Mouse (Mus musculus) bone marrow macrophage, adult 2 months (primary cell): ENCODE data around the gene Rtn4rl2. TPM values are rescaled to one million over a fixed set of nuclear protein-coding genes. Genes with fewer than 3 reads are reported as not detected.

ENCODE experiments used
- H3K27ac ChIP-seq: 2 replicates; pipeline ENCODE4 v1.5.1; 2012; ENCODE audit warnings: low read depth, low read length; ENCODE audit not compliant: insufficient read depth
- H3K4me1 ChIP-seq: 2 replicates; pipeline ENCODE4 v1.6.1; 2012; ENCODE audit warnings: low read length; ENCODE audit not compliant: control insufficient read depth, insufficient read depth
- H3K4me3 ChIP-seq: 2 replicates; pipeline ENCODE4 v1.5.1; 2012; ENCODE audit warnings: mild to moderate bottlenecking, low read length, moderate library complexity; ENCODE audit not compliant: insufficient read depth
- CTCF ChIP-seq: IDR thresholded peaks from 2 replicates; pipeline ENCODE4 v1.5.1; 2012; ENCODE audit warnings: low read depth, mild to moderate bottlenecking, low read length, moderate library complexity
- POLR2A ChIP-seq: IDR thresholded peaks from 2 replicates; pipeline ENCODE4 v1.6.1; 2012; ENCODE audit warnings: mild to moderate bottlenecking, low read depth, low read length, borderline replicate concordance
- polyA plus RNA-seq: library from polyadenylated mRNA; stranded (reverse); fragments of >200 nt; gene quantifications from 2 replicates; pipeline ENCODE4 v1.2.4, GENCODE M21; 2012; ENCODE audit not compliant: missing spikeins, insufficient read depth, insufficient read length

Rtn4rl2 gene
- polyA plus RNA-seq, 1 experiment = not detected

DNA sequence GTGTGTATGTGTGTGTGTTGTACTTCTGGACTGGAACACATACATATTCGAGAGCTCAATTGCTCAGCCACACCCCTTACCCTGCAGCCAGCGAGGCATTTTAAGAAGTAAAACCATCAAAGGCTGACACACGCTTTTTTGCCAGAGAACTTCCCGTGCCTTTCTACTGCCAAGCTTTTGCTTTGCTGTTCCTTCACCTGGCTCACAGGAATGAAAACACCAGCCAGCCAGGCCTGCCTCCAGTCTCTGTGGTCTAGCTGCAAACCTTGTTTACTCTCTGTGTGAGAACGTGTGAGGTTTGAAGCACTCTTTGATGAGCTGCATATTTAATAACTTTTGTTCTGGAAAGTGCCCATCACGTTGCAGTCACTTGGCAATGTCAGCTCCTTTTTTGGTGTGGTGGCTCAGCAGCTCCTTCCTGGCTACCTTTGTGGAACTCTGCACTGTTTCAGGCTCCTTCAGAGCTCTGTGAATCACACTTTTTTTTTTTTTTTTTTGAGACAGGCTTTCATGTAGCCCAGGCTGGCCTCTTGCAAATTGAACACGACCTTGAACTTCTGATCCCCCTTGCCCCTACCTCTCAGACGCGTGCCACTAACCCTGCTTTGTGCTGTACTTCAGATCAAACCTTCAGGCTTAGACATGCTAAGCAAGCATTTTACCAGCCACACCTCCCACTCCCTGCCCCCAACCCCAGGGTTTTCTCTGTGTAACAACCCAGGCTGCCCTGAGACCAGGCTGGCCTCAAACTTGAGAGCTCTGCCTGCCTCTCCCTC, 48.5 kb downstream of the Rtn4rl2 start:
- TF ChIP-seq POLR2A (no peak), CTCF (no peak)
- no peaks in the 10 kb centered on the region for H3K4me1 ChIP-seq
- no peak overlapping the region for H3K27ac ChIP-seq
- H3K4me3 ChIP-seq = no peak overlapping the region

DNA sequence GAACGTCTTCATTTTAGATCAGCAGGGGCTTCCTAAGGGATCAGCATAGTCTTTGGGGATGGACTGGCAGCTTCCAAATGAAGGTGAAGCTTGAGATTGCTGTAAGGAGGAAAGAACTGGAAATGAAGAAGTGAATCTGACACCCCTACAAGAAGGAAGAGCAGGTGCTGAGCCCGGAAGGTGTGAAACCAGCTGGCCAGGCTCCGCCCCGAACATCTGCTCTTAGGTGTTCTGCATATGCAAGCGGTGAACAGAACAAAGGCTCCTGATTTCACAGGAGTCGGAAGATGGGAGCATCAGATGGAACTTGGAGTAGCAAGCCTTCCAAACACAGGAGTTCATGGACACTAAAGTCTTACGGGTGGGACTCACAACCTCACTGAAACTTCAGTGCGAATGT, 49.4 kb downstream of the Rtn4rl2 start:
- no peak for TF ChIP-seq CTCF
- no peak for TF ChIP-seq POLR2A
- Histone ChIP-seq H3K4me3 (no peak overlapping the region), H3K4me1 (no peaks in the 10 kb centered on the region), H3K27ac (no peak overlapping the region)

DNA sequence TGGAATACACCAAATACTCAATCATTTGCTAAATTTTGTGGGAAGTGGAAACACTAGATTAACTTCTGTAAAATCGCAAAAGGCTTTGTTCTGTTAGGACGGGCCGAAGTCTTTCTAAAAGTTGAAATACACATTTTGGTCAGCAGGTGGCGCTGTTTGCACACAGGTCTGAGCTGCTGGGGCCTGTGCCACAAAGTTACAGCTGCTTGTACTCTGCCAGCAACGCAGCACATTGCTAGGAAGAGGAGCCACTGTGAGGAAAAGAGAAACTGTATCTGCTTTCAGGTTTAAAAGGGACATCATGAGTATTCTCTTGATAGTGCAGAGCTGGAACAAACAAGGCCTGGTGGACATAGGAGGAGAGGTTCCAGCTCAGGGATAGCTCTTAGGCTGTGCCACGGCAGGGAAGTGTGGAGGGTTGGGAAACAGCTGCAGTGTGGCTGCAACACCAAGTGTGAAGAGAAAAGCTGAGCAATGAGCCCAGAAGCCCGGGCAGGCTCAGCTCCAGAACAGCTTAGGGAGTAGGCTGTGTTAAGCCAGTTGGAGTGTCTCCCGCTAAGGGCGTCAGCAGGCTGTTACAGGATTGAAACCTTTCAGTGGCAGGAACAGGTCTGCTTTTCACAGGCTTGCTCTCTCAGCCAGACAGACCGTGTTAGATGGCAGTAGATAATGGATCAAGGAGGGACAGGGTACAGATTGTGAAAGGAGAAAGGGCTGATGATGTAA, 54.7 kb downstream of the Rtn4rl2 start:
- Histone ChIP-seq H3K4me3 (no peak overlapping the region), H3K4me1 (0 out of 2 replicates have a peak, but pooled peaks cover 5% of the 10 kb centered on the region), H3K27ac (no peak overlapping the region)
- TF ChIP-seq CTCF (peak; percentile 89), POLR2A (no peak)

DNA sequence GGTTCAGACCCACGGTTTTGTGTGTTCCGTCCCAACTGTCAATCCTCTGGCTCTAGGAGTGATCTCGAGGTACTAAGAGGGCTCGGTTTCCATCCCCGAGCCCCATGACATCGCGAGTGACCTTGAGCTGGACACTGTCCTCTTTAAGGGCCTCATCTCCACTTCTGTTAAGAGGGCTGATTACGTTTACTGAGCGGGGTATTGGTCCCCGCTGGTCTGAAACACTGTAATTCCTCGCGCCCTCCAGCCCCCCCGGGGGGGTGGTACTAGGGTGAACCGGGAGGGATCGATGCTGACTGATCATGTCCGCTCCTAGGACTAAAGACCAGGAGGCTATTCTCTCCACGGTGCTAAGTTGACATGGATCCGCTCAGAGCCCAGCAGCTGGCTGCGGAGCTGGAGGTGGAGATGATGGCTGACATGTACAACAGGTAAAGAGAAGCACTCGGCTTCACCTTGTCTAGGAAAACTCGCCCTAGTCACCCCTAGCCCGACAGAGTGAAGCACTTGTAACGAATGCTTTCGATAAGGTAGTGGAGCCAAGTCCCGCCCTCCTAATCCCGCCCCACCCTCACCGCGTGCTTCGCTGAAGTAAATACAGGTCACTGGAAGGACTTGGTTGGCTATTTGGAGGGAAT, 59.1 kb downstream of the Rtn4rl2 start:
- Histone ChIP-seq H3K27ac (peak overlapping the region; percentile 24), H3K4me1 (peaks cover 8% of the 10 kb centered on the region), H3K4me3 (peak overlapping the region; percentile 84)
- TF ChIP-seq POLR2A = no peak
- TF ChIP-seq CTCF = no peak

DNA sequence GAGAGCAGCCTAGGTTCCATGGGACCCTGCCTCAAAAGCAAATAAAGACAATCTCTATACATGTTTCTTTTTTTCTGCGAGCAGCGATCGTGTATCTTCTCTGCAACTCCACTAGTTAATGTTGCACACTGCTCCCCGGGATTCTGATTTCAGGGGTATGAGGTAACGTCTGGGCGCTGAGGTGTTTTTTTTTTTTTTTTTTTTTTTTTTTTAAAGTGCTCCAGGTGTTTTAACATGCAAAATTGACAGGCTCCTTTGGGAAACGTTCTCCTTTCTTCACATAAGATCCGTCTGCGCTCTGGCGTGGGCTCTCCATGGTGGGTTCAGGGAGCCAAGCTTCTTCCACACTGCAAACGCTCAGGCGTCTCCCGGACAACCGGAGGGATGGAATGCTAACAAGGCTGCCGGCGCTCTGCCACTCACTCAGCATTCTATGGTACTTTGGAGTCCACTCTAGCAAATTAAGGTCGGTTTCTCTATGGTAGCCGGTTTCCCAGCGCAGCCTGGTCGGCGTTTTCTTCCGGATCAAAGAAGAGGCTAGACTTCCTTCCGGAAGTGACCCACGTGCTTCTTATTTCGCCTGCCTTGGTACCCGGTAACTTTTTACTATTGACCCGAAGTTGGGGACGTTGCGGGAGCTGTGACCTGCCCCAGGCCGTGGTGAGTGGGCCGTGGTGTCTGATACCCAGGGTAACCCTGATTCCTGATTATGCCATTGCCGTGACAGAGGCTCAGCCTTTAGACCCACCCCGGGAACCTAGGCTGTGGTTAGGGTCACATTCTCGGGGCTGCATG, 59.8 kb downstream of the Rtn4rl2 start, which contains the start of gene Timm10:
Gene Timm10 (plus strand): TSS at position 510 of the 795 bp plus-strand sequence.
- peak within 1 kb of the TSS; percentile 84 for H3K4me3 ChIP-seq
- peaks cover 6% of the 10 kb centered on the region for H3K4me1 ChIP-seq
- H3K27ac ChIP-seq = peak within 1 kb of the TSS; percentile 24
- TF ChIP-seq CTCF = no peak
- no peak for TF ChIP-seq POLR2A

DNA sequence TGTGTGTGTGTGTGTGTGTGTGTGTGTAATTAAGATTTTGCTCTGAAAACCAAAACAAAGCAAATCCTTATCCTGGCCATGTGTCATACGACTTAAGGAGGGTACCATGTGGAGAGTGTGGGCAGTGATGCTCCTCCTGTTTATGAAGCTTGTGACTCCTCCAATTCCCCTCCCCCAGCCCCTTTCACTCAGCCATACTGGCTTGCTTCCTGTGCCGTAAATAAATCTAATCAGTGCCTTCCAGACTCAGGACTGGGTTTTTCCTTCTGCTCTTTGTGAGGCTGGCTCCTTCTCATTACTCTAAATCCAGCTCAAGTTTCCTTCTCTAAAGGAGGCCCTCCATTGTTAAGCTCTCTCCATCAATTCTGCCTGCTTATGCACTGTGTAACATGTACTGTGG, 63.3 kb downstream of the Rtn4rl2 start:
- Histone ChIP-seq H3K4me1 (peaks cover 17% of the 10 kb centered on the region), H3K4me3 (no peak overlapping the region), H3K27ac (no peak overlapping the region)
- TF ChIP-seq CTCF = no peak
- TF ChIP-seq POLR2A = no peak

DNA sequence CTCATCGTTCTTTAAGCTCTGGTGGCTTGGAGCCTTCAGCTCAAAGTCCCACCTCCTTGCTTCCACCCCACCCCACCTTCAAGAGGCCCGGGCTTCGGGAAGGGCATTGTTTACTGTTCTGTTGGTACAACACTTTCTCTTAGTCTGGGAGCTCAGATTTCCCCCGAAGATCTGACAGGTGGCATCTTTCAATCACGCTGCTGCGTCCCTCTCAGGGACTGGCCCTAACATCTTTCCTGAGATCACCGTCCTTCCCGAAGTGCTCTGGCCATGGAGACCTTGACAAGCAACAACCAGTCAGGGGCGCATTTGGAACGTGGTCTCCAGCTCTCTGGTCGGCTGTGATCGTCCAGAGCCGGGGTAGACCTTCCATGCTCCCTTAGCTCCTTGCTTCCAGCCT, 64.0 kb downstream of the Rtn4rl2 start, which contains the start of gene Smtnl1:
Gene Smtnl1 (minus strand): TSS at position 101 of the 400 bp plus-strand sequence.
- no peak within 1 kb of the TSS for H3K4me3 ChIP-seq
- no peak for TF ChIP-seq CTCF
- TF ChIP-seq POLR2A = no peak
- H3K27ac ChIP-seq = no peak within 1 kb of the TSS
- H3K4me1 ChIP-seq = peaks cover 15% of the 10 kb centered on the region

Other genes with a start within 250 kb of the Rtn4rl2 start
- 99.2 and 110 TPM in 2 replicates for gene Ctnnd1, start 235.9 kb downstream of the Rtn4rl2 start, polyA plus RNA-seq
- gene Btbd18, start 227.6 kb downstream of the Rtn4rl2 start, polyA plus RNA-seq = not detected in 2 replicates
- gene Selenoh, start 215.9 kb downstream of the Rtn4rl2 start, polyA plus RNA-seq = 24.2 and 24.5 TPM in 2 replicates
- gene Gm28635, start 208.7 kb downstream of the Rtn4rl2 start, polyA plus RNA-seq = not detected in 2 replicates
- 20.4 and 22.9 TPM in 2 replicates for gene Med19, start 208.3 kb downstream of the Rtn4rl2 start, polyA plus RNA-seq
- gene Tmx2, start 207.6 kb downstream of the Rtn4rl2 start, polyA plus RNA-seq = 41.4 TPM in 2 replicates
- gene Zdhhc5, start 171.5 kb downstream of the Rtn4rl2 start, polyA plus RNA-seq = 27.5 and 29.2 TPM in 2 replicates
- 16.4 and 16.6 TPM in 2 replicates for gene Clp1, start 159.4 kb downstream of the Rtn4rl2 start, polyA plus RNA-seq
- gene Ypel4, start 152.7 kb downstream of the Rtn4rl2 start, polyA plus RNA-seq = 0.70 and 0.92 TPM in 2 replicates
- gene Gm19426, start 143.1 kb downstream of the Rtn4rl2 start, polyA plus RNA-seq = not detected in 2 replicates
- gene Serping1, start 111.3 kb downstream of the Rtn4rl2 start, polyA plus RNA-seq = 0.83 TPM in 1 of 2 replicates, not detected in the other
- 107 and 110 TPM in 2 replicates for gene Ube2l6, start 87.9 kb downstream of the Rtn4rl2 start, polyA plus RNA-seq
- not detected in 2 replicates for gene Smtnl1, start 64.1 kb downstream of the Rtn4rl2 start, polyA plus RNA-seq
- 20.7 TPM in 2 replicates for gene Timm10, start 59.7 kb downstream of the Rtn4rl2 start, polyA plus RNA-seq
- gene Slc43a1, start 47.9 kb downstream of the Rtn4rl2 start, polyA plus RNA-seq = not detected in 2 replicates
- gene Slc43a3, start 49.9 kb upstream of the Rtn4rl2 start, polyA plus RNA-seq = 14.9 and 15.3 TPM in 2 replicates
- gene Prg2, start 93.8 kb upstream of the Rtn4rl2 start, polyA plus RNA-seq = not detected in 2 replicates
- gene Prg3, start 101.5 kb upstream of the Rtn4rl2 start, polyA plus RNA-seq = not detected in 2 replicates
- gene Ssrp1, start 150.5 kb upstream of the Rtn4rl2 start, polyA plus RNA-seq = 96.1 and 96.7 TPM in 2 replicates
- 0.42 TPM in 1 of 2 replicates, not detected in the other for gene P2rx3, start 150.8 kb upstream of the Rtn4rl2 start, polyA plus RNA-seq
- 7.5 and 10.9 TPM in 2 replicates for gene Tnks1bp1, start 161.3 kb upstream of the Rtn4rl2 start, polyA plus RNA-seq
- gene Aplnr, start 249.5 kb upstream of the Rtn4rl2 start, polyA plus RNA-seq = not detected in 2 replicates